Mouse (Mus musculus): ENCODE results near the gene Slc9a9. TPM values are rescaled to one million over a fixed set of nuclear protein-coding genes. Genes with fewer than 3 reads are reported as not detected.

Slc9a9 gene
- polyA plus RNA-seq, 1 experiment from 2014 or later, result 4.0 TPM

GRCm38 (mm10) chr9:94701193-94701869 lies 31.6 kb downstream of the Slc9a9 start:
- Histone ChIP-seq H3K4me1 (replicated peaks) (peaks cover 20% of the 10 kb centered on the region), H3K9ac (no peak overlapping the region), H3K4me3 (no peak overlapping the region), H3K27ac (ENCODE audit: poor library complexity, severe bottlenecking) (peak overlapping the region; percentile 86), H3K9me3 (replicated peaks) (no peaks in the 10 kb centered on the region), H3K36me3 (no peaks in the 10 kb centered on the region), H3K4me2 (no peak overlapping the region), H3K27me3 (replicated peaks) (no peaks in the 10 kb centered on the region)
- ATAC-seq (ENCODE audit: insufficient number of reproducible peaks, low FRiP score), result no peak
- WGBS, result 58% methylated on average over 6 of the region's 6 CpGs

- 26% methylated on average over 10 of the region's 10 CpGs for WGBS
- Histone ChIP-seq H3K4me2 (peak overlapping the region; percentile 5; the same call in 1 of the 2 replicates), H3K4me3 (no peak overlapping the region), H3K27me3 (replicated peaks) (no peaks in the 10 kb centered on the region), H3K9me3 (replicated peaks) (no peaks in the 10 kb centered on the region), H3K4me1 (replicated peaks) (peaks cover 20% of the 10 kb centered on the region), H3K36me3 (no peaks in the 10 kb centered on the region), H3K9ac (0 out of 2 replicates have a peak overlapping the region, but pooled peaks have one; percentile 44), H3K27ac (ENCODE audit: poor library complexity, severe bottlenecking) (peak overlapping the region; percentile 86)
- peak; percentile 53 for ATAC-seq (ENCODE audit: insufficient number of reproducible peaks, low FRiP score)
These were observed 32.4 kb downstream of the Slc9a9 start for GRCm38 (mm10) chr9:94701965-94702634.

- Histone ChIP-seq H3K27ac (ENCODE audit: poor library complexity, severe bottlenecking) (no peak overlapping the region), H3K4me2 (no peak overlapping the region)
- WGBS, result 85% methylated on average over 9 of the region's 9 CpGs
These were observed 35.5 kb downstream of the Slc9a9 start for GRCm38 (mm10) chr9:94704986-94705757.

GRCm38 (mm10) chr9:94705758-94706026 lies 36.0 kb downstream of the Slc9a9 start:
- no peaks in the 10 kb centered on the region for H3K27me3 ChIP-seq (replicated peaks)
- H3K9ac ChIP-seq, result no peak overlapping the region
- no peak for ATAC-seq (ENCODE audit: insufficient number of reproducible peaks, low FRiP score)
- H3K4me2 ChIP-seq, result no peak overlapping the region
- H3K4me3 ChIP-seq, result no peak overlapping the region
- peaks cover 18% of the 10 kb centered on the region for H3K4me1 ChIP-seq (replicated peaks)
- H3K9me3 ChIP-seq (replicated peaks), result no peaks in the 10 kb centered on the region
- H3K36me3 ChIP-seq, result no peaks in the 10 kb centered on the region
- no peak overlapping the region for H3K27ac ChIP-seq (ENCODE audit: poor library complexity, severe bottlenecking)
- 85% methylated on average over 2 of the region's 2 CpGs for WGBS

More at GRCm38 (mm10) chr9:94704986-94705757, 35.5 kb downstream of the Slc9a9 start:
- no peak for ATAC-seq (ENCODE audit: insufficient number of reproducible peaks, low FRiP score)
- Histone ChIP-seq H3K4me1 (replicated peaks) (peaks cover 20% of the 10 kb centered on the region), H3K27me3 (replicated peaks) (no peaks in the 10 kb centered on the region), H3K36me3 (no peaks in the 10 kb centered on the region), H3K9me3 (replicated peaks) (no peaks in the 10 kb centered on the region), H3K9ac (no peak overlapping the region), H3K4me3 (no peak overlapping the region)

GRCm38 (mm10) chr9:94712084-94712483 lies 42.4 kb downstream of the Slc9a9 start:
- ATAC-seq (ENCODE audit: insufficient number of reproducible peaks, low FRiP score), result no peak
- no peaks in the 10 kb centered on the region for H3K9me3 ChIP-seq (replicated peaks)
- H3K27ac ChIP-seq (ENCODE audit: poor library complexity, severe bottlenecking), result no peak overlapping the region
- H3K4me3 ChIP-seq, result no peak overlapping the region
- WGBS, result 82% methylated on average over 5 of the region's 5 CpGs
- no peak overlapping the region for H3K9ac ChIP-seq
- H3K4me2 ChIP-seq, result no peak overlapping the region
- peaks cover 9% of the 10 kb centered on the region for H3K4me1 ChIP-seq (replicated peaks)
- no peaks in the 10 kb centered on the region for H3K36me3 ChIP-seq
- no peaks in the 10 kb centered on the region for H3K27me3 ChIP-seq (replicated peaks)

GRCm38 (mm10) chr9:94716695-94717094 lies 47.0 kb downstream of the Slc9a9 start:
- ATAC-seq (ENCODE audit: insufficient number of reproducible peaks, low FRiP score), result no peak
- WGBS, result 75% methylated on average over 2 of the region's 2 CpGs
- H3K4me2 ChIP-seq, result no peak overlapping the region
- H3K9me3 ChIP-seq (replicated peaks), result no peaks in the 10 kb centered on the region
- H3K9ac ChIP-seq, result no peak overlapping the region
- H3K4me1 ChIP-seq (replicated peaks), result peaks cover 9% of the 10 kb centered on the region
- H3K4me3 ChIP-seq, result no peak overlapping the region
- no peaks in the 10 kb centered on the region for H3K27me3 ChIP-seq (replicated peaks)
- H3K27ac ChIP-seq (ENCODE audit: poor library complexity, severe bottlenecking), result no peak overlapping the region
- no peaks in the 10 kb centered on the region for H3K36me3 ChIP-seq

- Histone ChIP-seq H3K4me2 (no peak overlapping the region), H3K36me3 (no peaks in the 10 kb centered on the region), H3K27me3 (replicated peaks) (no peaks in the 10 kb centered on the region; the same call in 1 of the 2 replicates), H3K4me1 (replicated peaks) (no peaks in the 10 kb centered on the region), H3K27ac (ENCODE audit: poor library complexity, severe bottlenecking) (no peak overlapping the region), H3K9ac (no peak overlapping the region), H3K4me3 (no peak overlapping the region), H3K9me3 (replicated peaks) (no peaks in the 10 kb centered on the region)
- 75% methylated on average over 2 of the region's 2 CpGs for WGBS
- ATAC-seq (ENCODE audit: insufficient number of reproducible peaks, low FRiP score), result no peak
These were observed 53.9 kb downstream of the Slc9a9 start for GRCm38 (mm10) chr9:94723631-94724030.

GRCm38 (mm10) chr9:94725121-94725520 lies 55.4 kb downstream of the Slc9a9 start:
- WGBS, result 84% methylated on average over 5 of the region's 5 CpGs

GRCm38 (mm10) chr9:94727457-94727856 lies 57.7 kb downstream of the Slc9a9 start:
- H3K4me2 ChIP-seq, result no peak overlapping the region
- no peaks in the 10 kb centered on the region; the same call in 1 of the 2 replicates for H3K27me3 ChIP-seq (replicated peaks)
- H3K36me3 ChIP-seq, result no peaks in the 10 kb centered on the region
- no peak overlapping the region for H3K27ac ChIP-seq (ENCODE audit: poor library complexity, severe bottlenecking)
- no peak overlapping the region for H3K4me3 ChIP-seq
- no peak overlapping the region for H3K9ac ChIP-seq
- H3K4me1 ChIP-seq (replicated peaks), result no peaks in the 10 kb centered on the region
- WGBS, result 30% methylated on average over 5 of the region's 5 CpGs
- H3K9me3 ChIP-seq (replicated peaks), result no peaks in the 10 kb centered on the region
- ATAC-seq (ENCODE audit: insufficient number of reproducible peaks, low FRiP score), result no peak

More at GRCm38 (mm10) chr9:94725121-94725520, 55.4 kb downstream of the Slc9a9 start:
- no peak overlapping the region for H3K4me2 ChIP-seq
- ATAC-seq (ENCODE audit: insufficient number of reproducible peaks, low FRiP score), result no peak
- no peak overlapping the region for H3K9ac ChIP-seq
- H3K4me3 ChIP-seq, result no peak overlapping the region
- no peak overlapping the region for H3K27ac ChIP-seq (ENCODE audit: poor library complexity, severe bottlenecking)
- H3K27me3 ChIP-seq (replicated peaks), result no peaks in the 10 kb centered on the region; the same call in 1 of the 2 replicates
- no peaks in the 10 kb centered on the region for H3K36me3 ChIP-seq
- no peaks in the 10 kb centered on the region for H3K4me1 ChIP-seq (replicated peaks)
- no peaks in the 10 kb centered on the region for H3K9me3 ChIP-seq (replicated peaks)

- H3K4me1 ChIP-seq (replicated peaks), result no peaks in the 10 kb centered on the region
- 80% methylated on average over 8 of the region's 8 CpGs for WGBS
- H3K36me3 ChIP-seq, result no peaks in the 10 kb centered on the region
- no peak overlapping the region for H3K27ac ChIP-seq (ENCODE audit: poor library complexity, severe bottlenecking)
- ATAC-seq (ENCODE audit: insufficient number of reproducible peaks, low FRiP score), result no peak
- no peak overlapping the region for H3K4me3 ChIP-seq
- no peak overlapping the region for H3K4me2 ChIP-seq
- no peaks in the 10 kb centered on the region for H3K9me3 ChIP-seq (replicated peaks)
- no peak overlapping the region for H3K9ac ChIP-seq
- no peaks in the 10 kb centered on the region; the same call in 1 of the 2 replicates for H3K27me3 ChIP-seq (replicated peaks)
These were observed 60.7 kb downstream of the Slc9a9 start for GRCm38 (mm10) chr9:94730396-94730795.

GRCm38 (mm10) chr9:94732136-94732535 lies 62.4 kb downstream of the Slc9a9 start:
- Histone ChIP-seq H3K4me2 (no peak overlapping the region), H3K9me3 (replicated peaks) (no peaks in the 10 kb centered on the region), H3K9ac (no peak overlapping the region), H3K4me3 (no peak overlapping the region), H3K4me1 (replicated peaks) (no peaks in the 10 kb centered on the region), H3K27me3 (replicated peaks) (peaks cover 4% of the 10 kb centered on the region; the same call in 1 of the 2 replicates), H3K27ac (ENCODE audit: poor library complexity, severe bottlenecking) (no peak overlapping the region), H3K36me3 (no peaks in the 10 kb centered on the region)
- ATAC-seq (ENCODE audit: insufficient number of reproducible peaks, low FRiP score), result no peak; the same call in 1 of the 2 replicates
- 72% methylated on average over 6 of the region's 6 CpGs for whole genome bisulfite sequencing

All from heart, embryonic 12.5 days (tissue).